Mouse (Mus musculus) heart, embryonic 12.5 days (tissue): Measurements from ENCODE around the gene Gramd1a. TPM values are rescaled to one million over a fixed set of nuclear protein-coding genes. Genes with fewer than 3 reads are reported as not detected.

Source experiments
- ATAC-seq: fragments of 200-750 bp; cut with Nextera tagmentation; 2 replicates; pipeline ENCODE4 v1.8.0; 2017; ENCODE audit warnings: moderate TSS enrichment, moderate library complexity; ENCODE audit not compliant: insufficient number of reproducible peaks, low FRiP score
- H3K27ac ChIP-seq: fragments of 300-500 bp; sonication (generic); 2 replicates; pipeline ENCODE4 v1.5.1; 2016; ENCODE audit warnings: mild to moderate bottlenecking, moderate library complexity; ENCODE audit not compliant: poor library complexity, severe bottlenecking
- H3K27me3 ChIP-seq: fragments of 300-500 bp; sonication (generic); replicated peaks from 2 replicates; pipeline ENCODE4 v1.6.1; 2016; ENCODE audit warnings: mild to moderate bottlenecking, moderate library complexity
- H3K36me3 ChIP-seq: fragments of 300-500 bp; sonication (generic); 2 replicates; pipeline ENCODE4 v1.6.1; 2016; ENCODE audit warnings: mild to moderate bottlenecking, moderate library complexity
- H3K4me1 ChIP-seq: fragments of 300-500 bp; sonication (generic); replicated peaks from 2 replicates; pipeline ENCODE4 v1.6.1; 2016; ENCODE audit warnings: mild to moderate bottlenecking
- H3K4me2 ChIP-seq: fragments of 300-500 bp; sonication (generic); 2 replicates; pipeline ENCODE4 v1.6.1; 2016; ENCODE audit warnings: mild to moderate bottlenecking, moderate library complexity
- H3K4me3 ChIP-seq: fragments of 300-500 bp; sonication (generic); 2 replicates; pipeline ENCODE4 v1.5.1; 2016; ENCODE audit warnings: mild to moderate bottlenecking
- H3K9ac ChIP-seq: fragments of 300-500 bp; sonication (generic); 2 replicates; pipeline ENCODE4 v1.6.1; 2016; ENCODE audit warnings: mild to moderate bottlenecking, moderate library complexity
- H3K9me3 ChIP-seq: fragments of 300-500 bp; sonication (generic); replicated peaks from 2 replicates; pipeline ENCODE4 v1.6.1; 2016; ENCODE audit warnings: mild to moderate bottlenecking, moderate library complexity
- WGBS: fragments of 180-500 bp; shearing (Covaris S2); methylation state at CpG from one replicate; pipeline ENCODE4 v1.1.7; 2016; 5-methylcytosine and 5-hydroxymethylcytosine counted together
- polyA plus RNA-seq: library from polyadenylated mRNA; unstranded; fragments of >200 nt; fragmentation: Nextera tagmentation; extraction: Ambion mirVana; gene quantifications from 2 replicates; pipeline ENCODE4 v1.2.1, GENCODE M21; 2016

Gene Gramd1a
- polyA plus RNA-seq, 1 experiment from 2014 or later = 63.4 TPM

- Histone ChIP-seq H3K9ac (no peak overlapping the region), H3K4me1 (peaks cover 24% of the 10 kb centered on the region), H3K27ac (no peak overlapping the region), H3K36me3 (no peaks in the 10 kb centered on the region), H3K27me3 (0 out of 2 replicates have a peak, but pooled peaks cover 7% of the 10 kb centered on the region), H3K4me2 (no peak overlapping the region), H3K4me3 (no peak overlapping the region), H3K9me3 (no peaks in the 10 kb centered on the region)
- WGBS = 85% methylated on average over 5 of the region's 5 CpGs
- no peak for ATAC-seq
These were observed 36.1 kb downstream of the Gramd1a start for GRCm38 (mm10) chr7:31119556-31119955.

GRCm38 (mm10) chr7:31118486-31118885 is 37.2 kb downstream of the Gramd1a start:
- no peak overlapping the region for H3K27ac ChIP-seq
- ATAC-seq = no peak
- no peak overlapping the region for H3K9ac ChIP-seq
- no peak overlapping the region for H3K4me3 ChIP-seq
- H3K4me1 ChIP-seq = peaks cover 26% of the 10 kb centered on the region
- no peaks in the 10 kb centered on the region for H3K9me3 ChIP-seq
- H3K36me3 ChIP-seq = no peaks in the 10 kb centered on the region
- H3K27me3 ChIP-seq = 0 out of 2 replicates have a peak, but pooled peaks cover 6% of the 10 kb centered on the region
- no peak overlapping the region for H3K4me2 ChIP-seq
- 74% methylated on average over 7 of the region's 7 CpGs for WGBS

- Histone ChIP-seq H3K9me3 (no peaks in the 10 kb centered on the region), H3K36me3 (no peaks in the 10 kb centered on the region), H3K4me3 (no peak overlapping the region), H3K9ac (no peak overlapping the region), H3K27ac (no peak overlapping the region), H3K27me3 (0 out of 2 replicates have a peak, but pooled peaks cover 6% of the 10 kb centered on the region), H3K4me2 (no peak overlapping the region), H3K4me1 (peaks cover 26% of the 10 kb centered on the region)
- no peak for ATAC-seq
- WGBS = 85% methylated on average over 11 of the region's 11 CpGs
These were observed 38.2 kb downstream of the Gramd1a start for GRCm38 (mm10) chr7:31117465-31117864.

GRCm38 (mm10) chr7:31116721-31117145 is 39.0 kb downstream of the Gramd1a start:
- Histone ChIP-seq H3K9me3 (no peaks in the 10 kb centered on the region), H3K9ac (no peak overlapping the region), H3K27ac (peak overlapping the region; percentile 74; the same call in 1 of the 2 replicates), H3K4me2 (no peak overlapping the region), H3K36me3 (no peaks in the 10 kb centered on the region), H3K4me1 (peaks cover 32% of the 10 kb centered on the region), H3K4me3 (no peak overlapping the region), H3K27me3 (0 out of 2 replicates have a peak, but pooled peaks cover 6% of the 10 kb centered on the region)
- WGBS = 38% methylated on average over 16 of the region's 16 CpGs
- ATAC-seq = peak; percentile 33; the same call in 1 of the 2 replicates

GRCm38 (mm10) chr7:31115587-31116043 is 40.1 kb downstream of the Gramd1a start:
- Histone ChIP-seq H3K27me3 (0 out of 2 replicates have a peak, but pooled peaks cover 6% of the 10 kb centered on the region), H3K4me1 (peaks cover 39% of the 10 kb centered on the region), H3K27ac (peak overlapping the region; percentile 74), H3K4me3 (no peak overlapping the region), H3K9ac (no peak overlapping the region), H3K4me2 (peak overlapping the region; percentile 44), H3K9me3 (no peaks in the 10 kb centered on the region), H3K36me3 (no peaks in the 10 kb centered on the region)
- ATAC-seq = peak; percentile 82
- 11% methylated on average over 17 of the region's 17 CpGs for WGBS

- Histone ChIP-seq H3K27me3 (0 out of 2 replicates have a peak, but pooled peaks cover 6% of the 10 kb centered on the region), H3K9me3 (no peaks in the 10 kb centered on the region), H3K4me1 (peaks cover 39% of the 10 kb centered on the region), H3K27ac (peak within 1 kb of the TSS; percentile 74), H3K36me3 (no peaks in the 10 kb centered on the region), H3K9ac (peak within 1 kb of the TSS; percentile 48; the same call in 1 of the 2 replicates), H3K4me2 (peak within 1 kb of the TSS; percentile 44), H3K4me3 (no peak within 1 kb of the TSS)
- ATAC-seq = peak; percentile 27
- 16% methylated on average over 15 of the region's 15 CpGs for WGBS
These were observed 40.5 kb downstream of the Gramd1a start, which contains the start of gene Hpn for GRCm38 (mm10) chr7:31115182-31115581. TSS of gene Hpn (minus strand) at chr7:31115290.

GRCm38 (mm10) chr7:31114646-31115045 is 41.0 kb downstream of the Gramd1a start:
- H3K36me3 ChIP-seq = no peaks in the 10 kb centered on the region
- 0 out of 2 replicates have a peak overlapping the region, but pooled peaks have one; percentile 48 for H3K9ac ChIP-seq
- H3K27ac ChIP-seq = no peak overlapping the region
- H3K4me1 ChIP-seq = peaks cover 39% of the 10 kb centered on the region
- H3K9me3 ChIP-seq = no peaks in the 10 kb centered on the region
- H3K4me3 ChIP-seq = no peak overlapping the region
- 0 out of 2 replicates have a peak, but pooled peaks cover 6% of the 10 kb centered on the region for H3K27me3 ChIP-seq
- no peak for ATAC-seq
- no peak overlapping the region for H3K4me2 ChIP-seq
- WGBS = 63% methylated on average over 10 of the region's 10 CpGs

GRCm38 (mm10) chr7:31113800-31114199 is 41.9 kb downstream of the Gramd1a start:
- 70% methylated on average over 6 of the region's 6 CpGs for WGBS
- peaks cover 45% of the 10 kb centered on the region for H3K4me1 ChIP-seq
- no peak for ATAC-seq
- H3K9me3 ChIP-seq = no peaks in the 10 kb centered on the region
- H3K36me3 ChIP-seq = no peaks in the 10 kb centered on the region
- H3K4me2 ChIP-seq = no peak overlapping the region
- H3K27me3 ChIP-seq = 0 out of 2 replicates have a peak, but pooled peaks cover 6% of the 10 kb centered on the region
- H3K9ac ChIP-seq = no peak overlapping the region
- no peak overlapping the region for H3K4me3 ChIP-seq
- H3K27ac ChIP-seq = no peak overlapping the region

GRCm38 (mm10) chr7:31112036-31112435 is 43.7 kb downstream of the Gramd1a start:
- Histone ChIP-seq H3K27me3 (no peaks in the 10 kb centered on the region), H3K4me2 (no peak overlapping the region), H3K4me1 (peaks cover 48% of the 10 kb centered on the region), H3K27ac (peak overlapping the region; percentile 16; the same call in 1 of the 2 replicates), H3K4me3 (no peak overlapping the region), H3K36me3 (no peaks in the 10 kb centered on the region), H3K9ac (no peak overlapping the region), H3K9me3 (no peaks in the 10 kb centered on the region)
- no peak for ATAC-seq
- WGBS = 38% methylated on average over 4 of the region's 4 CpGs

GRCm38 (mm10) chr7:31110861-31111385 is 44.8 kb downstream of the Gramd1a start:
- 69% methylated on average over 15 of the region's 15 CpGs for WGBS
- no peaks in the 10 kb centered on the region for H3K36me3 ChIP-seq
- no peaks in the 10 kb centered on the region for H3K27me3 ChIP-seq
- H3K4me1 ChIP-seq = peaks cover 38% of the 10 kb centered on the region
- no peak overlapping the region for H3K4me2 ChIP-seq
- H3K4me3 ChIP-seq = no peak overlapping the region
- H3K9ac ChIP-seq = no peak overlapping the region
- no peak for ATAC-seq
- no peaks in the 10 kb centered on the region for H3K9me3 ChIP-seq
- 0 out of 2 replicates have a peak overlapping the region, but pooled peaks have one; percentile 13 for H3K27ac ChIP-seq

- no peak overlapping the region for H3K4me3 ChIP-seq
These were observed 45.9 kb downstream of the Gramd1a start for GRCm38 (mm10) chr7:31109796-31110195.

More at GRCm38 (mm10) chr7:31109796-31110195, 45.9 kb downstream of the Gramd1a start:
- Histone ChIP-seq H3K9me3 (no peaks in the 10 kb centered on the region), H3K4me2 (no peak overlapping the region), H3K36me3 (no peaks in the 10 kb centered on the region), H3K27me3 (no peaks in the 10 kb centered on the region), H3K4me1 (peaks cover 31% of the 10 kb centered on the region), H3K9ac (no peak overlapping the region), H3K27ac (no peak overlapping the region)
- WGBS = 81% methylated on average over 5 of the region's 5 CpGs
- ATAC-seq = no peak
